Mouse (Mus musculus): ENCODE data around the gene Cep97. TPM values are rescaled to one million over a fixed set of nuclear protein-coding genes. Genes with fewer than 3 reads are reported as not detected.
"Not testable (repeated sequence)": the region's sequence is repeated elsewhere in the genome, so short reads cannot be mapped to it uniquely, and the experiment has no call there.

Cep97 gene
- total RNA-seq, 1 experiment, result 12.5 TPM

GRCm38 (mm10) chr16:55948963-55949362 lies 14.3 kb upstream of the Cep97 start:
- DNase-seq (ENCODE audit: low read depth, low spot score), result no peak
- no peak overlapping the region for H3K9ac ChIP-seq (ENCODE audit: insufficient read depth, low read depth, low read length, poor library complexity, severe bottlenecking)
- H3K36me3 ChIP-seq (ENCODE audit: control insufficient read depth, insufficient read depth, low read length, poor library complexity, severe bottlenecking), result no peaks in the 10 kb centered on the region
- no peak overlapping the region for H3K4me3 ChIP-seq (ENCODE audit: insufficient read depth in 1 of 2, low read depth in 1 of 2, low read length in 2 of 2, poor library complexity in 1 of 2, severe bottlenecking in 1 of 2)
- H3K4me1 ChIP-seq (ENCODE audit: control insufficient read depth in 2 of 2, insufficient read depth in 2 of 2, low read length in 2 of 2, poor library complexity in 1 of 2), result no peaks in the 10 kb centered on the region
- in situ Hi-C loops (cut with MboI; ENCODE audit: low sequenced_read_pairs in 2 of 2, unreplicated experiment in 2 of 2), result loop anchor here in 1 of 2 experiments (10.0 to 25.0 kb wide), 2 partner anchors 176 to 938 kb away; partner anchors contain the start of gene Tmem45a
- TF ChIP-seq ZC3H11A (IDR thresholded peaks at IDR 0.05; ENCODE audit: borderline replicate concordance, low read depth, low read length), result no peak
- TF ChIP-seq MAFK (IDR thresholded peaks at IDR 0.05; ENCODE audit: insufficient read depth, low read depth, low read length), result no peak
- no peak for TF ChIP-seq HCFC1 (IDR thresholded peaks at IDR 0.05; ENCODE audit: borderline replicate concordance, insufficient read depth, low read length)
- TF ChIP-seq CHD2 (IDR thresholded peaks at IDR 0.05; ENCODE audit: low read depth, low read length), result no peak
- no peak for TF ChIP-seq ZNF384 (IDR thresholded peaks at IDR 0.05; ENCODE audit: low read depth, low read length)
- no peaks in the 10 kb centered on the region for H3K9me3 ChIP-seq (ENCODE audit: control insufficient read depth, insufficient read depth, low read depth, low read length)
- H3K27ac ChIP-seq (ENCODE audit: insufficient read depth, low read depth, low read length, poor library complexity, severe bottlenecking), result no peak overlapping the region

- not testable (repeated sequence) for H3K9me3 ChIP-seq (ENCODE audit: control insufficient read depth, insufficient read depth, low read depth, low read length); H3K4me3 ChIP-seq (ENCODE audit: insufficient read depth in 1 of 2, low read depth in 1 of 2, low read length in 2 of 2, poor library complexity in 1 of 2, severe bottlenecking in 1 of 2); DNase-seq (ENCODE audit: low read depth, low spot score); H3K9ac ChIP-seq (ENCODE audit: insufficient read depth, low read depth, low read length, poor library complexity, severe bottlenecking); H3K4me1 ChIP-seq (ENCODE audit: control insufficient read depth in 2 of 2, insufficient read depth in 2 of 2, low read length in 2 of 2, poor library complexity in 1 of 2); H3K36me3 ChIP-seq (ENCODE audit: control insufficient read depth, insufficient read depth, low read length, poor library complexity, severe bottlenecking); H3K27ac ChIP-seq (ENCODE audit: insufficient read depth, low read depth, low read length, poor library complexity, severe bottlenecking)
- in situ Hi-C loops (cut with MboI; ENCODE audit: low sequenced_read_pairs in 2 of 2, unreplicated experiment in 2 of 2), result loop anchor here in 1 of 2 experiments (10.0 to 25.0 kb wide), 2 partner anchors 177 to 939 kb away; partner anchors contain the start of gene Tmem45a
These were observed 13.3 kb upstream of the Cep97 start for GRCm38 (mm10) chr16:55947876-55948410.

GRCm38 (mm10) chr16:55947266-55947665 lies 12.6 kb upstream of the Cep97 start:
- no peak for DNase-seq (ENCODE audit: low read depth, low spot score)
- no peak overlapping the region for H3K4me3 ChIP-seq (ENCODE audit: insufficient read depth in 1 of 2, low read depth in 1 of 2, low read length in 2 of 2, poor library complexity in 1 of 2, severe bottlenecking in 1 of 2)
- H3K36me3 ChIP-seq (ENCODE audit: control insufficient read depth, insufficient read depth, low read length, poor library complexity, severe bottlenecking), result no peaks in the 10 kb centered on the region
- no peak overlapping the region for H3K27ac ChIP-seq (ENCODE audit: insufficient read depth, low read depth, low read length, poor library complexity, severe bottlenecking)
- TF ChIP-seq ZC3H11A (IDR thresholded peaks at IDR 0.05; ENCODE audit: borderline replicate concordance, low read depth, low read length), result no peak
- TF ChIP-seq MAFK (IDR thresholded peaks at IDR 0.05; ENCODE audit: insufficient read depth, low read depth, low read length), result no peak
- no peak for TF ChIP-seq HCFC1 (IDR thresholded peaks at IDR 0.05; ENCODE audit: borderline replicate concordance, insufficient read depth, low read length)
- in situ Hi-C loops (cut with MboI; ENCODE audit: low sequenced_read_pairs in 2 of 2, unreplicated experiment in 2 of 2), result loop anchor here in 1 of 2 experiments (10.0 to 25.0 kb wide), 2 partner anchors 178 to 940 kb away; partner anchors contain the start of gene Tmem45a
- H3K9me3 ChIP-seq (ENCODE audit: control insufficient read depth, insufficient read depth, low read depth, low read length), result no peaks in the 10 kb centered on the region
- no peaks in the 10 kb centered on the region for H3K4me1 ChIP-seq (ENCODE audit: control insufficient read depth in 2 of 2, insufficient read depth in 2 of 2, low read length in 2 of 2, poor library complexity in 1 of 2)
- H3K9ac ChIP-seq (ENCODE audit: insufficient read depth, low read depth, low read length, poor library complexity, severe bottlenecking), result no peak overlapping the region

- H3K4me1 ChIP-seq (ENCODE audit: control insufficient read depth in 2 of 2, insufficient read depth in 2 of 2, low read length in 2 of 2, poor library complexity in 1 of 2), result no peaks in the 10 kb centered on the region
- TF ChIP-seq CHD2 (IDR thresholded peaks at IDR 0.05; ENCODE audit: low read depth, low read length) (no peak), MAFK (IDR thresholded peaks at IDR 0.05; ENCODE audit: insufficient read depth, low read depth, low read length) (no peak), ZC3H11A (IDR thresholded peaks at IDR 0.05; ENCODE audit: borderline replicate concordance, low read depth, low read length) (no peak), HCFC1 (IDR thresholded peaks at IDR 0.05; ENCODE audit: borderline replicate concordance, insufficient read depth, low read length) (no peak), ZNF384 (IDR thresholded peaks at IDR 0.05; ENCODE audit: low read depth, low read length) (no peak)
- H3K36me3 ChIP-seq (ENCODE audit: control insufficient read depth, insufficient read depth, low read length, poor library complexity, severe bottlenecking), result no peaks in the 10 kb centered on the region
- no peak for DNase-seq (ENCODE audit: low read depth, low spot score)
- H3K27ac ChIP-seq (ENCODE audit: insufficient read depth, low read depth, low read length, poor library complexity, severe bottlenecking), result no peak overlapping the region
- in situ Hi-C loops (cut with MboI; ENCODE audit: low sequenced_read_pairs in 2 of 2, unreplicated experiment in 2 of 2), result loop anchor here in 1 of 2 experiments (10.0 to 25.0 kb wide), 2 partner anchors 184 to 947 kb away; partner anchors contain the start of gene Tmem45a
- H3K9ac ChIP-seq (ENCODE audit: insufficient read depth, low read depth, low read length, poor library complexity, severe bottlenecking), result no peak overlapping the region
- H3K4me3 ChIP-seq (ENCODE audit: insufficient read depth in 1 of 2, low read depth in 1 of 2, low read length in 2 of 2, poor library complexity in 1 of 2, severe bottlenecking in 1 of 2), result no peak overlapping the region
- no peaks in the 10 kb centered on the region for H3K9me3 ChIP-seq (ENCODE audit: control insufficient read depth, insufficient read depth, low read depth, low read length)
These were observed 6.1 kb upstream of the Cep97 start for GRCm38 (mm10) chr16:55940781-55941180.

- Histone ChIP-seq H3K27ac (ENCODE audit: insufficient read depth, low read depth, low read length, poor library complexity, severe bottlenecking) (no peak overlapping the region), H3K9me3 (ENCODE audit: control insufficient read depth, insufficient read depth, low read depth, low read length) (no peaks in the 10 kb centered on the region), H3K36me3 (ENCODE audit: control insufficient read depth, insufficient read depth, low read length, poor library complexity, severe bottlenecking) (no peaks in the 10 kb centered on the region), H3K4me1 (ENCODE audit: control insufficient read depth in 2 of 2, insufficient read depth in 2 of 2, low read length in 2 of 2, poor library complexity in 1 of 2) (no peaks in the 10 kb centered on the region), H3K9ac (ENCODE audit: insufficient read depth, low read depth, low read length, poor library complexity, severe bottlenecking) (no peak overlapping the region), H3K4me3 (ENCODE audit: insufficient read depth in 1 of 2, low read depth in 1 of 2, low read length in 2 of 2, poor library complexity in 1 of 2, severe bottlenecking in 1 of 2) (no peak overlapping the region)
- no peak for TF ChIP-seq CHD2 (IDR thresholded peaks at IDR 0.05; ENCODE audit: low read depth, low read length)
- TF ChIP-seq ZNF384 (IDR thresholded peaks at IDR 0.05; ENCODE audit: low read depth, low read length), result no peak
- no peak for TF ChIP-seq ZC3H11A (IDR thresholded peaks at IDR 0.05; ENCODE audit: borderline replicate concordance, low read depth, low read length)
- TF ChIP-seq MAFK (IDR thresholded peaks at IDR 0.05; ENCODE audit: insufficient read depth, low read depth, low read length), result no peak
- TF ChIP-seq HCFC1 (IDR thresholded peaks at IDR 0.05; ENCODE audit: borderline replicate concordance, insufficient read depth, low read length), result no peak
- DNase-seq (ENCODE audit: low read depth, low spot score), result no peak
- in situ Hi-C loops (cut with MboI; ENCODE audit: low sequenced_read_pairs in 2 of 2, unreplicated experiment in 2 of 2), result loop anchor here in 1 of 2 experiments (10.0 to 25.0 kb wide), 2 partner anchors 185 to 948 kb away; partner anchors contain the start of gene Tmem45a
These were observed 5.0 kb upstream of the Cep97 start for GRCm38 (mm10) chr16:55939703-55940102.

Measured in ES-E14 (cell line).